Mouse (Mus musculus): ENCODE results near the gene Eno4. TPM values are rescaled to one million over a fixed set of nuclear protein-coding genes. Genes with fewer than 3 reads are reported as not detected.
"Not testable (repeated sequence)": the region's sequence is repeated elsewhere in the genome, so short reads cannot be mapped to it uniquely, and the experiment has no call there.

The Eno4 gene
- not detected for total RNA-seq (2021)

- intact Hi-C loops (cut with DNase I), result no loop called here
- peak; percentile 91 for DNase-seq (ENCODE audit: low spot score)
Measured at GRCm38 (mm10) chr19:58942841-58943828, at the start of gene Eno4, which contains the start of gene Hspa12a. Eno4 (plus strand) TSS chr19:58943425. Hspa12a (minus strand) TSS chr19:58943654.

- DNase-seq (ENCODE audit: low spot score), result no peak
- intact Hi-C loops (cut with DNase I), result no loop called here
Measured at GRCm38 (mm10) chr19:58896216-58896615, 47.0 kb upstream of the Eno4 start.

- intact Hi-C loops (cut with DNase I), result loop anchor here (5.0 kb wide), 1 partner anchor 43 kb away; no protein-coding TSS in a partner anchor
- DNase-seq (ENCODE audit: low spot score), result not testable (repeated sequence)
Measured at GRCm38 (mm10) chr19:58900471-58900870, 42.8 kb upstream of the Eno4 start.

DNA sequence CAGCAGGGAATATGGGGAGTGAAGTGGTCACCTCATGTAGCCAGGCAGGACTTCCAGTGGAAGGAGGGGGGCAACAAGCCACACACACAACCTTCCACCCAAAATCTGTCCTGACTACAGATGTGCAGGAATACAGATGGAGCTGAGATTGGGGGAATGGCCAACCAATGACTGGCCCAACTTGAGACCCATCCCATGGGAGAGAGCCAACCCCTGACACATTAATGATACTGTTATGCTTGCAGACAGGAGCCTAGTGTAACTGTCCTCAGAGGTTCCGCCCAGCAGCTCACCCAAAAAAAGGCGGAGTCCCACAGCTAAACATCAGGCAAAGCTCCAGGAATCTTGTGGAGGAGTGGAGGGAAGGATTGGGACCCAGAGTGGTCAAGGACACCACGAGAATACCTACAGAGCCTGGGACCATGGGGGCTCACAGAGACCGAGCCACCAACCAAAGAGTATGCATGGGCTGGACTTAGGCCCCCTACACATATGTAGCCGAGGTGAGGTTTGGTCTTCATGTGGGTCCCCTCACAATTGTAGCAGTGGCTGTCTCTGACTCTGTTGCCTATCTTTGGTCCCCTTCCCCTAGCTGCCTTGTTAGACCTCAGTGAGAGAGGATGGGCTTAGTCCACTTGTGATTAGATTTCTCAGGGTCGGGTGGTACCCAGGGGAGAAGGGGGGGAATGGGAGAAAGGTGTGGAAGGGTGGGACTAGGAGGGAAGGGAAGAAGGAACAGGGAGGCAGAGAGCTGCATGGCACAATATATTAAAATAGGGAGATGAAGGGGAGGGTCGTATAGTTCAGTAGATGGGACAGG is 39.9 kb upstream of the Eno4 start:
- no peak for DNase-seq (ENCODE audit: low spot score)
- intact Hi-C loops (cut with DNase I), result loop anchor here (5.0 kb wide), 1 partner anchor 46 kb away; no protein-coding TSS in a partner anchor

- intact Hi-C loops (cut with DNase I), result loop anchor here (1.0 to 5.0 kb wide), 3 partner anchors 47 to 141 kb away; no protein-coding TSS in a partner anchor
Measured at GRCm38 (mm10) chr19:58903899-58904327, 39.3 kb upstream of the Eno4 start.

DNA sequence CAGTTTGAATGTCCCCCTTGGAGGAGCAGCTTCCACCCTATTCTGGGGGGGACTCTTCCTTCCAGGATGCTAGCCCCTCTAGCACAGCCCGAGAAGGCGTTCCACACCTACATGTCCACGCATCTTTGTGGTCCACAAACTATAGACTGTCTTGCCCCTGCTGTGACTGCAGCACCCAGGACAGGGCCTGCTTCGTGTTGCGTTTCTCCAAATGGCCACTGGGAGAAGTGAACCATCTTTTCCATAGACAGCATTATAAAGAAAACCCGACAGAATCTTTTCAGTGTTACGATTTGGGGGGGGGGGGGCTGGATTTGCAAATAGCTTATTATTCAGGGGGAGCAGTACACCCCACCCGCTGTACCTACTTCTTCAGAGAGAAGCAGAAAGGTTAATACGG is 36.5 kb upstream of the Eno4 start:
- no peak for DNase-seq (ENCODE audit: low spot score)
- intact Hi-C loops (cut with DNase I), result no loop called here

More at GRCm38 (mm10) chr19:58903899-58904327, 39.3 kb upstream of the Eno4 start:
- peak; percentile 57 for DNase-seq (ENCODE audit: low spot score)

DNA sequence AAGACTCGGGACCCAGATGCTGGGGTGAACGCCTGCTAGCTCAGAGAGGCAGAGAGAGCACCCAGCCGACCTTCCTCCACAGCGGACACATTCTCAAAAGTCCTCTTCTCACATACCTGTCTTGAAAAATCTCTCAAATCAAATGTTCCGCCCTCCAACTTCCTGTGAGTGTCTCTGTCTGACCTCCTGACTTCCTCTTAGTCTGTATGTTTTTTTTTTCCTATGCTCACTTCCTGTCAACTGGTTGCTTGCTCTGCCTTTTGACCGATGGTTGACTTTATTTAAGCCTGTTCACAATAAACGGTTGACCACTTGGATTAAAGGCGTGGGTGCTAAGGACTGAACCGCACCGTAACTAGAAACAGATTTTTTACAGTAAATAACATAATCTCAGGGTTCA is 35.2 kb upstream of the Eno4 start:
- DNase-seq (ENCODE audit: low spot score), result no peak
- intact Hi-C loops (cut with DNase I), result no loop called here

DNA sequence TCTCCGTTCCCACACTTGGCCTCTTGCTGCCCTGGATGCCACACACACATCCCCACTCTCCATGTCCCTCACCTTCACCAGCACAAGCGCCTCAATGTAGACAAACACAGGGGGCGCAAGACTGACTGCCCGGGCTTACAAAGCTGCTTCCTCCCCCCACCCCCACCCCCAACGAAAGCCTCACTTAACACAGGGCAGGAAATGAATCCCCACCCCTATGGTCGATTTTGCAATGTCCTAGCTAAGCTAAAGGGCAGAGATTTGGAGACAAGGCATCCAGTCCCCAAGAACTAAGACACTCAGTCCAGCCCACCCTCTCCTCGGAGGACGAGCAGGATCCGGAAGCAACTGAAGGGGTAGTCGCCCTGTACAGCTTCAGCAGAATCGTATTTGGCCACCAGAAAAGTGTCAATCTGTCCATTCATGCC is 32.3 kb upstream of the Eno4 start:
- intact Hi-C loops (cut with DNase I), result loop anchor here (1.0 kb wide), 1 partner anchor 285 kb away; no protein-coding TSS in a partner anchor
- DNase-seq (ENCODE audit: low spot score), result no peak

DNA sequence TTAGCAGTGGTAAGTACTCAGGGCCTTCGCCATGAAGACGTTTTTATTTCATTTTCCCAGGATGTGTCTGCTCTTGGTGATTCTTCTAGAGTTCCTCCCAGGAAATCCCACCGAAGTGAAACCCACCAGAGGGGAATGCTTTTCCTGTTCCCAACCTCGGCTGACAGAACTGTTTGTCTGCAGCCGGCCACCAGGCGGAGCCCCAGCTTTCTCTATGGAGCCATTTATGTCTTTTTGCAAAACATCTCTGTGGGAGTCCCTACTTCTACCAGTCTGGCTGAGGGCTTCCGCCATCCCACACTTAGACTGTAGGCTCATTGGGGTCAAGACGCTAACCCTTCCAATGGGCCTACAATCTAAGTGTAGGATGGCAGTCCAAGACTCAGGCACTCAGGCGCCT is 31.8 kb upstream of the Eno4 start:
- intact Hi-C loops (cut with DNase I), result loop anchor here (1.0 kb wide), 1 partner anchor 285 kb away; no protein-coding TSS in a partner anchor
- peak; percentile 10 for DNase-seq (ENCODE audit: low spot score)

- intact Hi-C loops (cut with DNase I), result no loop called here
- no peak for DNase-seq (ENCODE audit: low spot score)
Measured at GRCm38 (mm10) chr19:58913301-58913700, 29.9 kb upstream of the Eno4 start.

DNA sequence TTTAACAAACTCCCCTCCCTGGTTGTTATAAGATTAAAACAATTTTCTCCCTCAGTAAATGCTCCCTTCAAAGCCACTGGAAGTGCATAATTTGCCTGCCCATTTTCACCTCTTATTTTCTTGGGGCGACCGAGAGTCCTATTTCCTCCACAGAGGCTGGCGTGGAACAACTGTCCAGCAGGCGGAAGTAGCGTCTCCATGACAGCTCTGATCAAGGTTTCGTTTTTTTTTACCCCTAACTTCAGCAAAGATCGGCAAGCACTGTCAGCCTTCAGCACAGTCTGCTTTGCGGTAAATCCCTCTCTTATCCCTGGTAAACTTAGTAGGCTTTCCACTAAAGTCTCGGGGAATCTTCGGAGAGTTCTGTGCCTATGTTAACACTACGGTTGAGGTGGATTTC is 24.6 kb upstream of the Eno4 start:
- DNase-seq (ENCODE audit: low spot score), result no peak
- intact Hi-C loops (cut with DNase I), result no loop called here

DNA sequence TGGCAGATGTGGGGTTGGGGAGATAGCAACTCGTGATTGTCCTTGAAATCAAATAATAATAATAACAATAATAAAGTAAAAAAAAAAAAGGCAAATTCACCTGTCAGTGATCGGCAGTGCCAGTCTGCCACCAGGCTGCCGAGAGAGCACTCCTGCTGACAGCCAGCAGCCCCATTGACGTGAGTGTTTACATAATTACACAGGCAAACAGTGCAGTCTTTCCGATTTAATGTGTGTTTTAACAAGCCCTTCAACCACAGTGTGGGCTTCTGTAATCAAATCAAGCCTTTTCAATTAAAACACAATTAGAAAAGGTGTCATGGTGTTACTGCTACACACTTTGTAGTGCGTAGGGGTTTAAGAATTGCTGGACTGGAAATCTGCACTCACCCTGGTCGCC is 24.1 kb upstream of the Eno4 start:
- DNase-seq (ENCODE audit: low spot score), result no peak
- intact Hi-C loops (cut with DNase I), result no loop called here

DNA sequence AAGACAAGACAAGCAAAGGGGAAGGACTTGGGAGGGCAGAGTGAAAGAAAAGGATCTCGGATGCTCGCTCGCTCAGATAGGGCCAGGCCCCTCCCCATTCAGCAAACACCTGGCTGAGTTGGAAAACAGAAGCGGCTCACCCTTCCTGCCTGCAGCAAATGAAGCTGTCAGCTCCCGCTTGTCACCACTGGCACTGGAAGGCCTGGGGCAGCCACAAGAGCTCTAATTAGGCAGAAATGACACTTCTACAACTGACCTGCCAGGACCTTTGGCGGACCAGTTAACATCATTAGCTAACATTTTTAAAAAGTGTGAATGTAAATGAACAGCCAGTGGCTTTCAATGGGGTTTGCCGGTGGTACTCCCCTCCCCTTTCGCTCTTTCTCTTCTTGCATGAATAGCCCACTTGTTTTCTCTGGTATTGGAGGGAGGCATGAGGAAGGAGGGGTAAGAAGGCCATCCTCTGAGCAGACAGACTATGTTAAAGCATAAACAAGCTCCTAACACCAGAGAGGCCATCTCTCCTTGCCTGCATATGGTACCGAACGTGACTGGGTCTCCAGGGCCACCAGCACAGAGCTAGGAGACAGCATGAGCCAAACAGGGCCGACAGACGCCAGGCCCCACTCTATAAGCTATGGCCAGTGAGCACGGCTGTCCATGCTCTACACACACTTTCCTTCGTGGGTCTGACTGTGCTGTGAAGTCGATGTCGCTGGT is 12.0 kb upstream of the Eno4 start:
- intact Hi-C loops (cut with DNase I), result no loop called here
- no peak for DNase-seq (ENCODE audit: low spot score)

- intact Hi-C loops (cut with DNase I), result no loop called here
- DNase-seq (ENCODE audit: low spot score), result no peak
Measured at GRCm38 (mm10) chr19:58933062-58933461, 10.2 kb upstream of the Eno4 start.

- intact Hi-C loops (cut with DNase I), result no loop called here
- DNase-seq (ENCODE audit: low spot score), result no peak
Measured at GRCm38 (mm10) chr19:58945959-58946358, 2.7 kb downstream of the Eno4 start.

DNA sequence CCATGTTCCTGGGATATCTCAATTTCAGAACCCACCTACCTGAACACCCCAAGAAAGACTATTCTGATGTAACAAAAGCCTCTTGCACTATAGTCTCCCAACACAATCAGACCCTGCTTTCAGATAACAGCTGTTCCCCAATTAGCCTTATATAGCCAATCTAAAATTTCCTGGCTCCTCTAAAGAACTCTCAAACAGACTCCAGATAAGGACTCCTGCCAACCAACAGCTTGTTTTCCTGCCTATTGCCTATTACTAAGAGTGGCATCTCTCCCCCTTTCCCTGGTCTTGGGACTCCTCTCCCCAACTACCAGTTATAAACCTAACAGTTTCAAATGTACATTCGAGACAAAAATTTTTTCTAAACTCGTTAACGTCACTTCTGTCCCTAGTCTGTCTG is 8.3 kb downstream of the Eno4 start:
- intact Hi-C loops (cut with DNase I), result no loop called here
- DNase-seq (ENCODE audit: low spot score), result no peak

GRCm38 (mm10) chr19:58952236-58952635 is 9.0 kb downstream of the Eno4 start:
- intact Hi-C loops (cut with DNase I), result no loop called here
- no peak for DNase-seq (ENCODE audit: low spot score)

- DNase-seq (ENCODE audit: low spot score), result no peak
Measured at GRCm38 (mm10) chr19:58954779-58955178, 11.6 kb downstream of the Eno4 start.

DNA sequence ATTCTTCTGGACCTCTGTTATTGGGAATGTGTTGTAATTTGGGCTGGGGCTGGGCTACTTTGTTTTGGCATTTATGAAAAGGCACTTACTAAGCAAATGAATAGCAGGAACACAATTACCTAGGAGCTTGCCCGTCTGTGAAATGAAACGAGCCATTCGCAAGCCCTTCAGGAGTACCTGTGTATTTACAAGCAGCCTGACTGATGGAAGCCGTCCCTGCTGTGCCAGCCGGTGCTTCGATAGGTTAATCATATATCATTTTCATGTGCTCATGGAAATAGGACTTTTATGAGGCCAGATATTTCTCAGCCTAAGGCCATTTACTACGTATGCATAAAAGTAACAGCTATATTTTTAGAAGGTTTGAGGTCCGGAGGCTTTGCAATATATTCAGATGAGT is 19.8 kb downstream of the Eno4 start:
- intact Hi-C loops (cut with DNase I), result no loop called here
- DNase-seq (ENCODE audit: low spot score), result no peak

More at GRCm38 (mm10) chr19:58954779-58955178, 11.6 kb downstream of the Eno4 start:
- intact Hi-C loops (cut with DNase I), result no loop called here

Measured in heart, postnatal 25 days (tissue).